Mouse (Mus musculus): ENCODE measurements around the gene Wdr78. TPM values are rescaled to one million over a fixed set of nuclear protein-coding genes. Genes with fewer than 3 reads are reported as not detected.

Wdr78 gene
- polyA plus RNA-seq, 1 experiment, result 0.36 TPM

GRCm38 (mm10) chr4:103048046-103048445, 66.3 kb downstream of the Wdr78 start:
- Histone ChIP-seq H3ac (ENCODE audit: control insufficient read depth, insufficient read length, low read depth) (no peak overlapping the region), H3K79me3 (ENCODE audit: low read depth) (no peaks in the 10 kb centered on the region), H3K36me3 (ENCODE audit: control insufficient read depth, insufficient read depth) (no peaks in the 10 kb centered on the region), H3K27me3 (ENCODE audit: control insufficient read depth, insufficient read depth, insufficient read length) (no peaks in the 10 kb centered on the region), H3K79me2 (ENCODE audit: control insufficient read depth, insufficient read depth) (no peaks in the 10 kb centered on the region), H3K4me3 (ENCODE audit: insufficient read depth, poor library complexity, severe bottlenecking) (no peak overlapping the region)
- TF ChIP-seq FOSL1 (IDR thresholded peaks at IDR 0.05; ENCODE audit: insufficient read depth, low read length, poor library complexity, severe bottlenecking) (no peak), CTCF (IDR thresholded peaks at IDR 0.05; ENCODE audit: control insufficient read depth, insufficient read depth, insufficient read length) (no peak), MYOD1 (IDR thresholded peaks at IDR 0.05; ENCODE audit: control insufficient read depth, insufficient read length, low read depth) (no peak), CEBPB (IDR thresholded peaks at IDR 0.05; ENCODE audit: low read depth) (no peak), MAX (IDR thresholded peaks at IDR 0.05) (no peak), USF1 (IDR thresholded peaks at IDR 0.05; ENCODE audit: low read depth) (no peak), MYOG (IDR thresholded peaks at IDR 0.05; ENCODE audit: control insufficient read depth, extremely low read depth, insufficient read length) (no peak)

- TF ChIP-seq MYOG (IDR thresholded peaks at IDR 0.05; ENCODE audit: control insufficient read depth, extremely low read depth, insufficient read length) (no peak), MYOD1 (IDR thresholded peaks at IDR 0.05; ENCODE audit: control insufficient read depth, insufficient read length, low read depth) (no peak), USF1 (IDR thresholded peaks at IDR 0.05; ENCODE audit: low read depth) (no peak), FOSL1 (IDR thresholded peaks at IDR 0.05; ENCODE audit: insufficient read depth, low read length, poor library complexity, severe bottlenecking) (no peak), MAX (IDR thresholded peaks at IDR 0.05) (no peak), CEBPB (IDR thresholded peaks at IDR 0.05; ENCODE audit: low read depth) (no peak), CTCF (IDR thresholded peaks at IDR 0.05; ENCODE audit: control insufficient read depth, insufficient read depth, insufficient read length) (no peak)
- Histone ChIP-seq H3K27me3 (ENCODE audit: control insufficient read depth, insufficient read depth, insufficient read length) (no peaks in the 10 kb centered on the region), H3K79me3 (ENCODE audit: low read depth) (no peaks in the 10 kb centered on the region), H3K79me2 (ENCODE audit: control insufficient read depth, insufficient read depth) (no peaks in the 10 kb centered on the region), H3K4me3 (ENCODE audit: insufficient read depth, poor library complexity, severe bottlenecking) (no peak overlapping the region), H3ac (ENCODE audit: control insufficient read depth, insufficient read length, low read depth) (no peak overlapping the region), H3K36me3 (ENCODE audit: control insufficient read depth, insufficient read depth) (no peaks in the 10 kb centered on the region)
Observed at GRCm38 (mm10) chr4:103042997-103043396, 71.4 kb downstream of the Wdr78 start.

GRCm38 (mm10) chr4:103039838-103040191, 74.5 kb downstream of the Wdr78 start:
- no peak for TF ChIP-seq CTCF (IDR thresholded peaks at IDR 0.05; ENCODE audit: control insufficient read depth, insufficient read depth, insufficient read length)
- TF ChIP-seq FOSL1 (IDR thresholded peaks at IDR 0.05; ENCODE audit: insufficient read depth, low read length, poor library complexity, severe bottlenecking), result no peak
- no peak for TF ChIP-seq MYOG (IDR thresholded peaks at IDR 0.05; ENCODE audit: control insufficient read depth, extremely low read depth, insufficient read length)
- no peak for TF ChIP-seq USF1 (IDR thresholded peaks at IDR 0.05; ENCODE audit: low read depth)
- no peak for TF ChIP-seq CEBPB (IDR thresholded peaks at IDR 0.05; ENCODE audit: low read depth)
- H3ac ChIP-seq (ENCODE audit: control insufficient read depth, insufficient read length, low read depth), result no peak overlapping the region
- no peaks in the 10 kb centered on the region for H3K79me2 ChIP-seq (ENCODE audit: control insufficient read depth, insufficient read depth)
- no peaks in the 10 kb centered on the region for H3K36me3 ChIP-seq (ENCODE audit: control insufficient read depth, insufficient read depth)
- H3K27me3 ChIP-seq (ENCODE audit: control insufficient read depth, insufficient read depth, insufficient read length), result no peaks in the 10 kb centered on the region
- H3K4me3 ChIP-seq (ENCODE audit: insufficient read depth, poor library complexity, severe bottlenecking), result no peak overlapping the region
- H3K79me3 ChIP-seq (ENCODE audit: low read depth), result no peaks in the 10 kb centered on the region

GRCm38 (mm10) chr4:103039103-103039837, 75.1 kb downstream of the Wdr78 start:
- no peak overlapping the region for H3K4me3 ChIP-seq (ENCODE audit: insufficient read depth, poor library complexity, severe bottlenecking)
- H3K79me2 ChIP-seq (ENCODE audit: control insufficient read depth, insufficient read depth), result no peaks in the 10 kb centered on the region
- H3ac ChIP-seq (ENCODE audit: control insufficient read depth, insufficient read length, low read depth), result no peak overlapping the region
- H3K27me3 ChIP-seq (ENCODE audit: control insufficient read depth, insufficient read depth, insufficient read length), result no peaks in the 10 kb centered on the region
- no peaks in the 10 kb centered on the region for H3K36me3 ChIP-seq (ENCODE audit: control insufficient read depth, insufficient read depth)
- no peak for TF ChIP-seq USF1 (IDR thresholded peaks at IDR 0.05; ENCODE audit: low read depth)
- TF ChIP-seq MYOG (IDR thresholded peaks at IDR 0.05; ENCODE audit: control insufficient read depth, extremely low read depth, insufficient read length), result no peak
- TF ChIP-seq MYOD1 (IDR thresholded peaks at IDR 0.05; ENCODE audit: control insufficient read depth, insufficient read length, low read depth), result no peak
- no peak for TF ChIP-seq CTCF (IDR thresholded peaks at IDR 0.05; ENCODE audit: control insufficient read depth, insufficient read depth, insufficient read length)
- TF ChIP-seq MAX (IDR thresholded peaks at IDR 0.05), result no peak
- no peak for TF ChIP-seq FOSL1 (IDR thresholded peaks at IDR 0.05; ENCODE audit: insufficient read depth, low read length, poor library complexity, severe bottlenecking)
- no peak for TF ChIP-seq CEBPB (IDR thresholded peaks at IDR 0.05; ENCODE audit: low read depth)
- no peaks in the 10 kb centered on the region for H3K79me3 ChIP-seq (ENCODE audit: low read depth)

- Histone ChIP-seq H3K79me2 (ENCODE audit: control insufficient read depth, insufficient read depth) (no peaks in the 10 kb centered on the region), H3K27me3 (ENCODE audit: control insufficient read depth, insufficient read depth, insufficient read length) (no peaks in the 10 kb centered on the region), H3K79me3 (ENCODE audit: low read depth) (no peaks in the 10 kb centered on the region), H3ac (ENCODE audit: control insufficient read depth, insufficient read length, low read depth) (no peak overlapping the region), H3K4me3 (ENCODE audit: insufficient read depth, poor library complexity, severe bottlenecking) (no peak overlapping the region), H3K36me3 (ENCODE audit: control insufficient read depth, insufficient read depth) (no peaks in the 10 kb centered on the region)
- no peak for TF ChIP-seq MAX (IDR thresholded peaks at IDR 0.05)
- no peak for TF ChIP-seq FOSL1 (IDR thresholded peaks at IDR 0.05; ENCODE audit: insufficient read depth, low read length, poor library complexity, severe bottlenecking)
- no peak for TF ChIP-seq MYOG (IDR thresholded peaks at IDR 0.05; ENCODE audit: control insufficient read depth, extremely low read depth, insufficient read length)
- TF ChIP-seq MYOD1 (IDR thresholded peaks at IDR 0.05; ENCODE audit: control insufficient read depth, insufficient read length, low read depth), result no peak
- TF ChIP-seq CEBPB (IDR thresholded peaks at IDR 0.05; ENCODE audit: low read depth), result no peak
- TF ChIP-seq USF1 (IDR thresholded peaks at IDR 0.05; ENCODE audit: low read depth), result no peak
- no peak for TF ChIP-seq CTCF (IDR thresholded peaks at IDR 0.05; ENCODE audit: control insufficient read depth, insufficient read depth, insufficient read length)
Observed at GRCm38 (mm10) chr4:103028177-103029088, 85.9 kb downstream of the Wdr78 start.
